Mouse (Mus musculus): ENCODE results near the gene Anks4b.
A peak's percentile ranks its signal among the peaks of the same experiment; 100 is the strongest.

The Anks4b gene

GRCm38 (mm10) chr7:120189369-120190149 lies 15.9 kb downstream of the Anks4b start:
- no peak for DNase-seq (ENCODE audit: low spot score)

GRCm38 (mm10) chr7:120190150-120190665 lies 16.6 kb downstream of the Anks4b start:
- DNase-seq (ENCODE audit: low spot score) = no peak

GRCm38 (mm10) chr7:120192207-120192606 lies 18.5 kb downstream of the Anks4b start:
- no peak for DNase-seq (ENCODE audit: low spot score)

GRCm38 (mm10) chr7:120192816-120193215 lies 19.2 kb downstream of the Anks4b start:
- DNase-seq (ENCODE audit: low spot score) = no peak

GRCm38 (mm10) chr7:120195207-120195606 lies 21.5 kb downstream of the Anks4b start:
- DNase-seq (ENCODE audit: low spot score) = no peak

GRCm38 (mm10) chr7:120201231-120201744 lies 27.6 kb downstream of the Anks4b start:
- DNase-seq (ENCODE audit: low spot score) = peak; percentile 29

- DNase-seq (ENCODE audit: low spot score) = no peak
Observed at GRCm38 (mm10) chr7:120201771-120202170, 28.1 kb downstream of the Anks4b start, which contains the start of gene Crym. Gene Crym (minus strand): TSS chr7:120202111.

GRCm38 (mm10) chr7:120203789-120204188 lies 30.1 kb downstream of the Anks4b start, which contains the start of gene Abca14:
Gene Abca14 (plus strand): TSS chr7:120203961.
- peak; percentile 87 for DNase-seq (ENCODE audit: low spot score)

- no peak for DNase-seq (ENCODE audit: low spot score)
Observed at GRCm38 (mm10) chr7:120205989-120206388, 32.3 kb downstream of the Anks4b start.

- DNase-seq (ENCODE audit: low spot score) = no peak
Observed at GRCm38 (mm10) chr7:120228541-120228940, 54.9 kb downstream of the Anks4b start.

All from urinary bladder, postnatal 14 days (tissue).